Mouse (Mus musculus): ENCODE results near the gene Rab11fip4.

- no peak for TF ChIP-seq MEF2A (IDR thresholded peaks at IDR 0.05; ENCODE audit: borderline replicate concordance, low read depth, low read length)
- TF ChIP-seq KAT2A (IDR thresholded peaks at IDR 0.05; ENCODE audit: insufficient replicate concordance, low read length), result no peak
- TF ChIP-seq HCFC1 (IDR thresholded peaks at IDR 0.05; ENCODE audit: low read depth, low read length), result no peak
- TF ChIP-seq ZNF384 (IDR thresholded peaks at IDR 0.05; ENCODE audit: low read depth, low read length), result no peak
- no peak for TF ChIP-seq POLR2A (IDR thresholded peaks at IDR 0.05; ENCODE audit: low read depth, low read length)
- TF ChIP-seq USF1 (IDR thresholded peaks at IDR 0.05; ENCODE audit: low read depth, low read length), result no peak
- no peak for TF ChIP-seq SIN3A (IDR thresholded peaks at IDR 0.05; ENCODE audit: low read length)
- TF ChIP-seq BHLHE40 (IDR thresholded peaks at IDR 0.05; ENCODE audit: low read depth, low read length), result no peak
- peak; percentile 35 to 44; a peak in 3 of 4 replicates for TF ChIP-seq CTCF (conservative IDR thresholded peaks at IDR 0.05 in 1 of 2, IDR thresholded peaks at IDR 0.05 in 1 of 2; ENCODE audit: low read depth in 2 of 2, low read length in 2 of 2)
- TF ChIP-seq JUND (conservative IDR thresholded peaks at IDR 0.05; ENCODE audit: low read depth, low read length), result no peak
Observed at GRCm38 (mm10) chr11:79635661-79636449, 44.8 kb downstream of the Rab11fip4 start.

All from CH12.LX (cell line).